Mouse (Mus musculus) frontal cortex, postnatal 36 days (tissue): ENCODE data around the gene Selenok.

Experiments used
- DNase-seq, 2 experiments: peaks; one replicate each; pipeline ENCODE4 v3.0.0; 2022; ENCODE audit warnings: low spot score in 2 of 2

The Selenok gene

DNA sequence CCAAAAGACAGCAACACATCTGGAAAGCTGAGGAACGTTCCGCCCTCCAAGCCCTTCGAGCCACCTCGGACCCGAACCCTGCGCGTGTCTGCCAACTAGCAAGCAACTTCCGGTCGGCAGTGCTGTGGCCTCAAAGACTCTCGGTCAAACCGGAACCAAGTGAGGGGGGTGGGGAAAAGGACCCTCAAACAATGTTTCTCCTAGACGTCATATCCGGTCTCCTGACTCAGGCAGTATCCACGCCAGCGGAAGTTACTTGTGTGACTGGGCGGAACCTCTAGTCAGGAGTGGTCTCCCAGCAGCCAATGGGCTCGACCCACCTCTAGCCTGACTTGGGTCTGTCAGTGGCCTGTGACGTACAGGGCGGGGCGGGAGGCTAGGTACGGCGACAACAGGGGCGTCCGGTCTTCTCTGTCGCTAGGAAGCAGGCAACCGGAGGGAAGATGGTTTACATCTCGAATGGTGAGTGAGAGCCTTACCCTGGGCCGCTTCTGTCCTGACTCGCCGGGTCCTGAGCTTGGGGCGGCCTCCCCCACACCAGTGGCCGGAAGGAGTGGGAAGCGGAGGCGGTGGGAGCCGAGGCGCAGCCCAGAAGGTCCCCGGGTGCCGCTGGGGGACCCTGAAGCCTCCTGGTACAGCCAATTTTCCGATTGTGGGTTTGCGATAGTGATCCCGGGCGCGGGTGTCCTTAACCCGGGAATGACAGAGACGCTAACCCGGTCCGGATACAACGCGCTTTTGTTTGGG, at the start of gene Selenok:
TSS of gene Selenok (plus strand) at position 234 of the 747 bp plus-strand sequence.
- peak; percentile 92 to 98 for DNase-seq

GRCm38 (mm10) chr14:29928966-29929365, 39.1 kb upstream of the Selenok start:
- no peak for DNase-seq

- DNase-seq = no peak
Measured at GRCm38 (mm10) chr14:29935516-29935915, 32.6 kb upstream of the Selenok start.

DNA sequence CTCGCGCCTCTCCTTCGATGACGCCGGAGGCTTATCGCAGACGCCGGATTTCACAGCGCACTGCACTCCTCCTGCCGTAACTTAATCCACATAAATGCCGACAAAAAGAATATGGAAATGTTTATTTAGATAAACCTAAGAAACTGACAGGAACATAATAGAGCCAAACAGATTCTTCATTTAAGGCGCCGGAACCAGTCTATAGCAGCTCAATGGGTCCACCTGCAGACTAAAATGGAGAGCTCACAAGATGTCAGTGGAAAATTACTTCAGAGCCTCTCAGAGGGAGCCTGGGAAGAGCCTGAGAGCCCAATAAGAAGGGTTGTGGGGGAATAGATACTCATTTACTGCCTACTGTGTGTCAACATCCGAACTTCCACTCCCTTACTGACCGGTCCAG, 30.6 kb upstream of the Selenok start:
- peak in 1 of 2 experiments; percentile 74 for DNase-seq

DNA sequence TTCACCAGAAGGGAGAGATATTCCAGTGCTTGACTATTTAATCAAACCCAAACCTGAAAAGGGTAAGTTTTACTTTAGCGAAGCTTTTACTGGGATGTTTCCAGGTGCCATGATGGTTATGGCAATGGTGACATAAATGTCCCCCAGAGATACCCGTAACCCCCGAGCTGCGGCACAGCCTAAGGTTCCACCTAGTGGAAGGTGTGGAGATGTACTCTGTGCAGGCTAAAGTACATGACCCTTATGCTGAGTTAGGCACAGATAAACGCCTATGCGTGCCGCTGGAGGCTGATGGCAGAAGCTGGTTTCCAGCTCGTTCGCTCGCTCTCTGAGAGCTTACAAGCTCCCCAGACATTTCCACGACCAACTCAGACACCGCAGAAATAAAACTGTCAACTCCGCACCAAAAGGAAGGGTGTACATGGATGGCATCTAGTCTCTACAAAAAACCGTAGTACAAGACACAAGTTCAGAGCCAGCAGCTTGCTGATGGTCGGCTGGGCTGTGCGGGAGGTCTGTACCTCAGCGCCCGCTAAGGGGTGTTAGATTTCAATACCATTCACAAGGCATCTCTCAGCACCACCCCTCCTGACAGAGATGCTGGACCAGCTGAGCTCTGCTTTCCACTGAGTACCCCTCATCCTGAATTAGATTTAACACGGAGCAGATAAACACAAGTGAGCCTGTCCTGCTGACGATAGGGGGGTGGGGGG, 28.4 kb upstream of the Selenok start:
- no peak for DNase-seq

- DNase-seq = no peak
Measured at GRCm38 (mm10) chr14:29940313-29940812, 27.7 kb upstream of the Selenok start.

DNA sequence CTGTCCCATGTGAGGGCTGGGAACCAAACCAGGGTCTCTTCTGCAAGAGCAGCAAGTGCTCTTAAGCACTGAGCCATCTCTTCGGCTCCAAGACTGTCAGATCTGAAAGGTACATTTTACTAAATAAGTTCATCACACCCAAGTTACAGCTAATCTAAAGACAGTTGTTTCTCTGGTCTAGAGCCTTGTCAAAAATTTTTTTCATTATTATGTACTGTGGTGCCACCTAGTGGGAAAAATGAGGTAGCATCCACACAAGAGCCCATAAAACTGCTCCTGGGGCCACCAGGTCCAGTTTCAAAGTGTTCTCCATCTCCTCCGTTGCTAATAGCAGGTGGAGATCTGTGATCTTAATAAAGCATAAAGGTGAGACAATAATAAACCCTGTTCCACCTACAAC, 27.2 kb upstream of the Selenok start:
- peak in 1 of 2 experiments; percentile 71 for DNase-seq

DNA sequence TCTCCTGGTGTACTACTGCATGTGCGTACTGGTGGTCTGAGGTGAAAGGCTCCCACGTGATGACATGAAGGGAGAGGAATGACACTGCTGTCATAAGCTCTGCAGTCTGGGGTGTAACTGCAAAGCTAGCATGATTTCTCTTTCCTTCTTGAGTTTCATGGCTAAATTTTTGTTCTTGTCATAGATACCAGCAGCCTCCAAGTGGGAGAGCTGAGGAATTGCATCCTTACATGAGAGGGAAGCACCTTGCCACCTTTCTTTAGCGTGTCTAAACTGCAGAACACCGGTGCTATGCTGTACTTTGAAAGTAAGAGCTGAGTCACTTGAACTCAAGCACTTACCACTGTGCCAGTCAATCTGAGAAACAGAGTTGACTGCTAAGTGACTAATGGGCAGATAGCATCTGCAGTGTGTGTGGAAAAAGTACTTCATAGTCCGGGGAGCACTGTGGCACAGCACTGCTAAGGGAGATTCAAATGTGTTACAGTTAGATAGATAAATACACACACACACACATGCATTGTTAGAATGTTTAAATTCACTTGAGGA, 21.3 kb upstream of the Selenok start:
- no peak for DNase-seq

DNA sequence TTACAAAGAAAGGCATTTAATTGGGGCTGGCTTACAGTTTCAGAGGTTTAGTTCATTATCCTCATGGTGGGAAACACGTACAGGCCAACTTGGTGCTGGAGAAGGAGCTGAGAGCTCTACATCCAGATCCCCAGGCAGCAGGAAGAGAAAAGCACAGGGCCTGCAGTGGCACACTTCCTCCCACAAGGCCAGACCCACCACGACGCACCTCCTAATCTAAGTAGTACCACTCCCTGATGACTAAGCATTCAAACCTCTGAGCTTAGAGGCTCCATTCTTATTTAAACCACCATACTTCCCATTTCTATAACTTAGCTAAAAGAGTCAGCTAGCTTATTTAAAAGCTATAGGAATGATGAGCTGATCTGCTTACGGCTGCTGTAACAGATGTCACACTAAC, 17.3 kb upstream of the Selenok start:
- DNase-seq = no peak

DNA sequence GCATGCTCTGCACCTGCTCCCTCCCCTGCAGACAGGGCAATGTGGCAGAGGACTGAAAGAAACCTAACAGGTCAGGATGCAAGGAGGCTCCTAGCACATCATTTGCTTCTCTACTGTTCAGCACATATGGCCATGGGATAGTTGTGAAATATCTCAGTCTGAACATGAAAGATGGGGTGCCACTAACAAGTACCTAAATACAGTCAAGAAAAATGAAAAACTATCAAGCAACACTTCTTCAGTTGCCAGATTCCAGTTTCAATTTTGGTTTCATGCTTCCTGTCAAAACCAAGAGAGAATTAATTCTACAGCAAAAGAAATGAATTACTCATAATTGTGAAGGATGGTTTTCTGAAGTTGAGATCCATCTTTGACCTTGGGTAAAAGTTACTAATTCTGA, 10.7 kb upstream of the Selenok start:
- no peak for DNase-seq

- DNase-seq = no peak
Measured at GRCm38 (mm10) chr14:29967611-29968010, 497 bp upstream of the Selenok start.

DNA sequence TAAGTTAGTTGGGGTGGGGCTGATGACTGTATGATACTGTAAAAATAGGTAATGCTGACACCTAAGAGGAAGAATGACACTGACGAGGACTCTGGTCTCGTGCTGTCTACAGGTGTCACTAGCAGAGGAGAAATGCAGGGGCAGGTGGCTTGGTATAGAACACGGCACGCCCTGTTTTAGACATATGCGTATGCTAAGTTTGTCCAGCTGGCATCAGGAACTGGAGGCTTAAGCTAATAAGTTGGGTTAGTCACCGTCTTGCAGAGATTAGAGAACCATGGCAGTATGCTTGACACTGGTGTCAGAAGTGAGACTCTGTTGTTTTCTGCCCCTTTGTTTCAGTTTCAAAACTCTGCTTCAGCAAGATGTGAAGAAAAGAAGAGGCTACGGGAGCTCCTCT, 3.3 kb downstream of the Selenok start:
- DNase-seq = no peak

DNA sequence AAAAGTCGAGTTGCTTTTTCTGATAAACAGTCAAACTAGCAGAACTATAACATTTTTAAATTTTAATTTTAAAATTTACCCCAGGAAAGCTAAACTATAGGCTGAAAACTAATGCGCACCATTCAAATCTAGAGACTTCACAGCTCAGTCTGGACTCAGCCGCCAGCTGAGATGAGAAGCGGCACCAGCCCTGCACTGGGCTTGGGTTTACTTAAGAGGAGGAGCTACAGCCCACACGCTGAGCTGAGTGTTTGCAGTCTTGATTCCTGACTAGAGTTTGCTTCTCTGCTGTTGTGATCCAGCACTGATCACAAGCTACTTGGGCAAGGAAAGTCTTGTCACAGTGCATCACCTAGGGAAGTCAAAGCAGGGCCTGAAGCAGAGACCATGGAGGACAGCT, 3.9 kb downstream of the Selenok start:
- DNase-seq = no peak

DNA sequence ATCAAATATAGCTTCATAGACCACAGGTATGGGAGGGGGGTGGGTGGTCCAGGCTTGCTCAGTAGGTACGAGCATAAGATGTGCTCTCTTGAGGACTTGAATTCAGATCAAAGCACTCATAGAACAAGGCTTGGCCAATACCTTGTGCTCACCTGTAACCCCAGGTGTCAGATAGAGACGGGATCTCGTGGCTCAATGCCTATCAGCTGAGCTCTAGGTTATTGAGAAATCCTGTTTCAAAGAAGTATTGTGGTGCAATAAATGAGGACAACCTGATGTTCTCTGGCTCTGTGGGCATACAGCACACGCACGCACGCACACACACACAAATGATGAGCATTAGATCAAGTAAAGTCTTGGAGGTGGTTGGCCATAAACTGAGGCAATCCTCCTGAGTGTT, 8.8 kb downstream of the Selenok start:
- no peak for DNase-seq

DNA sequence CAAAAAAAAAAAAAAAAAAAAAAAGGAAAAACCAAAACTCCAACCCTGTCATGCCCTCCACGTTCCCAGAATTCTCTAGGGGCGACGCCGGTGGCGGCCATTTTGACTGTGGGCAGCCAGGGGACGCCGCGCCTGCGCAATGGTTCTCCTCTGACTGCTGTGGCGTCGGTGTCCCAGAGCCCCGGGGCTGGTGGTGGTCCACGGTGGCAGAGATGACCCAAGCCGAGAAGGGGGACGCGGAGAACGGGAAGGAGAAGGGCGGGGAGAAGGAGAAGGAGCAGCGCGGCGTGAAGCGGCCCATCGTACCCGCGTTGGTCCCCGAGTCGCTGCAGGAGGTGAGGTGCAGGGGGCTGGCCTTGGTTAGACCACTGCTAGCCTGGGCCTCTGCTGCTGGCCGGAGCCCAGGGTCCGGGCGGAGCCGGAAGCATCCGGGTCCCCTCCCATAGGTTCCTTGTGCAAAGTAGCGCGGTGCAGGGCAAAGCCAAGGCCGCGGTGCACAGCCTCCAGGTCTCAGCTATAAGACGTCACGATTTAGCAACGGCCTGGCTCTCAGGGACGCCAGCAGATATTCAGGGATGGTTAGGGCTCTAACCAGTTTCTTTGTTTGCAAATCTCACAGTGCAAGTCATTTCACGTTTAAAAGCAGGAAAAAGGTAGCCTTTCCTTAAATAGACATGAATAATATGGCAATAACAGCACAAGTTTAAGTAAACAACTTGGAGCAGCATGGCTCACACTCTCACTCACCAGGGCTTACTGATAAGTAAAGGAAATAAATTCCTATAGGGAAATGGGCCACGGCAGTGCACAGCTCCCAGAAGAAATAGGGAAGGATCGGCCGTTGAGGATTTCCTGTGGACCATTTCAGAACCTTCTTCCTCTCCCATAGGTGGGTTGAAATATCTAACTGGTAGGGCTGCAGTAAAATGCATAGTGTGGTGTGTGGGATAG, 10.4 kb downstream of the Selenok start, which contains the start of gene Actr8:
TSS of gene Actr8 (plus strand) at position 84 of the 951 bp plus-strand sequence.
- peak; percentile 90 to 92 for DNase-seq

- DNase-seq = no peak
Measured at GRCm38 (mm10) chr14:29980447-29981205, 12.5 kb downstream of the Selenok start.

- no peak for DNase-seq
Measured at GRCm38 (mm10) chr14:29986096-29986495, 18.0 kb downstream of the Selenok start.

GRCm38 (mm10) chr14:29987276-29987675, 19.2 kb downstream of the Selenok start:
- DNase-seq = no peak

- no peak for DNase-seq
Measured at GRCm38 (mm10) chr14:29987739-29988138, 19.6 kb downstream of the Selenok start.

- DNase-seq = no peak
Measured at GRCm38 (mm10) chr14:29988337-29988736, 20.2 kb downstream of the Selenok start.

- DNase-seq = no peak
Measured at GRCm38 (mm10) chr14:29994976-29995375, 26.9 kb downstream of the Selenok start.
